Mouse (Mus musculus) brown adipose tissue, adult 24 weeks (tissue): ENCODE data around the gene Dhtkd1. TPM values are rescaled to one million over a fixed set of nuclear protein-coding genes. Genes with fewer than 3 reads are reported as not detected.
A peak's percentile ranks its signal among the peaks of the same experiment; 100 is the strongest.

ENCODE experiments used
- H3K27ac ChIP-seq: fragments of 200-500 bp; replicated peaks from 2 replicates; pipeline ENCODE4 v1.5.1; 2012; ENCODE audit warnings: low read depth, mild to moderate bottlenecking, low read length
- H3K4me1 ChIP-seq: fragments of 200-500 bp; 2 replicates; pipeline ENCODE4 v1.6.1; 2012; ENCODE audit warnings: low read length, mixed read lengths; ENCODE audit not compliant: control insufficient read depth, insufficient read depth, insufficient read length
- H3K4me3 ChIP-seq: fragments of 200-500 bp; 2 replicates; pipeline ENCODE4 v1.5.1; 2012; ENCODE audit warnings: low read depth, mild to moderate bottlenecking, low read length, moderate library complexity; ENCODE audit not compliant: insufficient read depth
- polyA plus RNA-seq: library from polyadenylated mRNA; stranded (reverse); fragments of >200 nt; gene quantifications from 2 replicates; pipeline ENCODE4 v1.2.4, GENCODE M21; 2012; ENCODE audit not compliant: missing spikeins, insufficient read depth, insufficient read length

Gene Dhtkd1
- polyA plus RNA-seq, 1 experiment, result 2.1 TPM

- H3K4me1 ChIP-seq, result no peaks in the 10 kb centered on the region
- no peak overlapping the region for H3K27ac ChIP-seq
- H3K4me3 ChIP-seq, result peak overlapping the region; percentile 81
These were observed 654 bp downstream of the Dhtkd1 start for GRCm38 (mm10) chr2:5941861-5942415.

- no peak overlapping the region for H3K4me3 ChIP-seq
- no peaks in the 10 kb centered on the region for H3K4me1 ChIP-seq
- no peak overlapping the region for H3K27ac ChIP-seq
These were observed 1.7 kb downstream of the Dhtkd1 start for GRCm38 (mm10) chr2:5940936-5941335.

GRCm38 (mm10) chr2:5939911-5940310 lies 2.7 kb downstream of the Dhtkd1 start:
- Histone ChIP-seq H3K27ac (no peak overlapping the region), H3K4me1 (no peaks in the 10 kb centered on the region), H3K4me3 (no peak overlapping the region)

GRCm38 (mm10) chr2:5939319-5939718 lies 3.3 kb downstream of the Dhtkd1 start:
- Histone ChIP-seq H3K4me3 (no peak overlapping the region), H3K27ac (no peak overlapping the region), H3K4me1 (no peaks in the 10 kb centered on the region)

- H3K27ac ChIP-seq, result no peak overlapping the region
- no peak overlapping the region for H3K4me3 ChIP-seq
- H3K4me1 ChIP-seq, result no peaks in the 10 kb centered on the region
These were observed 6.0 kb downstream of the Dhtkd1 start for GRCm38 (mm10) chr2:5936550-5936949.

GRCm38 (mm10) chr2:5936068-5936467 lies 6.5 kb downstream of the Dhtkd1 start:
- Histone ChIP-seq H3K4me3 (no peak overlapping the region), H3K27ac (no peak overlapping the region), H3K4me1 (no peaks in the 10 kb centered on the region)

- H3K4me3 ChIP-seq, result no peak overlapping the region
- no peak overlapping the region for H3K27ac ChIP-seq
- no peaks in the 10 kb centered on the region for H3K4me1 ChIP-seq
These were observed 7.7 kb downstream of the Dhtkd1 start for GRCm38 (mm10) chr2:5934936-5935335.

- Histone ChIP-seq H3K4me3 (no peak overlapping the region), H3K4me1 (no peaks in the 10 kb centered on the region), H3K27ac (no peak overlapping the region)
These were observed 10.7 kb downstream of the Dhtkd1 start for GRCm38 (mm10) chr2:5931938-5932337.

GRCm38 (mm10) chr2:5930291-5931054 lies 12.1 kb downstream of the Dhtkd1 start:
- Histone ChIP-seq H3K27ac (no peak overlapping the region), H3K4me1 (no peaks in the 10 kb centered on the region), H3K4me3 (no peak overlapping the region)

GRCm38 (mm10) chr2:5929793-5930192 lies 12.8 kb downstream of the Dhtkd1 start:
- no peak overlapping the region for H3K4me3 ChIP-seq
- no peaks in the 10 kb centered on the region for H3K4me1 ChIP-seq
- H3K27ac ChIP-seq, result no peak overlapping the region

GRCm38 (mm10) chr2:5927481-5927880 lies 15.1 kb downstream of the Dhtkd1 start:
- Histone ChIP-seq H3K27ac (no peak overlapping the region), H3K4me3 (no peak overlapping the region), H3K4me1 (no peaks in the 10 kb centered on the region)

GRCm38 (mm10) chr2:5923786-5924185 lies 18.8 kb downstream of the Dhtkd1 start:
- Histone ChIP-seq H3K4me1 (no peaks in the 10 kb centered on the region), H3K27ac (no peak overlapping the region), H3K4me3 (no peak overlapping the region)

GRCm38 (mm10) chr2:5922823-5923222 lies 19.8 kb downstream of the Dhtkd1 start:
- Histone ChIP-seq H3K4me3 (no peak overlapping the region), H3K4me1 (no peaks in the 10 kb centered on the region), H3K27ac (no peak overlapping the region)

- no peak overlapping the region for H3K4me3 ChIP-seq
- H3K27ac ChIP-seq, result no peak overlapping the region
- no peaks in the 10 kb centered on the region for H3K4me1 ChIP-seq
These were observed 31.2 kb downstream of the Dhtkd1 start for GRCm38 (mm10) chr2:5911282-5911965.

- Histone ChIP-seq H3K4me3 (no peak overlapping the region), H3K4me1 (no peaks in the 10 kb centered on the region), H3K27ac (no peak overlapping the region)
These were observed 36.0 kb downstream of the Dhtkd1 start for GRCm38 (mm10) chr2:5906625-5907024.

GRCm38 (mm10) chr2:5906092-5906491 lies 36.5 kb downstream of the Dhtkd1 start:
- Histone ChIP-seq H3K4me3 (no peak overlapping the region), H3K4me1 (no peaks in the 10 kb centered on the region), H3K27ac (no peak overlapping the region)
